Mouse (Mus musculus) T-helper 17 cell (primary cell): ENCODE data around the gene Sobp.

Experiments used
- in situ Hi-C, 2 experiments: fragments of 300-600 bp; cut with MboI, MseI; formaldehyde crosslinking; loops; 1 replicate in 1 of 2; 2 replicates in 1 of 2; pipeline ENCODE4 v1.15.1; 2025; ENCODE audit warnings: high pct_unique_total_duplicates in 2 of 2

Gene Sobp

DNA sequence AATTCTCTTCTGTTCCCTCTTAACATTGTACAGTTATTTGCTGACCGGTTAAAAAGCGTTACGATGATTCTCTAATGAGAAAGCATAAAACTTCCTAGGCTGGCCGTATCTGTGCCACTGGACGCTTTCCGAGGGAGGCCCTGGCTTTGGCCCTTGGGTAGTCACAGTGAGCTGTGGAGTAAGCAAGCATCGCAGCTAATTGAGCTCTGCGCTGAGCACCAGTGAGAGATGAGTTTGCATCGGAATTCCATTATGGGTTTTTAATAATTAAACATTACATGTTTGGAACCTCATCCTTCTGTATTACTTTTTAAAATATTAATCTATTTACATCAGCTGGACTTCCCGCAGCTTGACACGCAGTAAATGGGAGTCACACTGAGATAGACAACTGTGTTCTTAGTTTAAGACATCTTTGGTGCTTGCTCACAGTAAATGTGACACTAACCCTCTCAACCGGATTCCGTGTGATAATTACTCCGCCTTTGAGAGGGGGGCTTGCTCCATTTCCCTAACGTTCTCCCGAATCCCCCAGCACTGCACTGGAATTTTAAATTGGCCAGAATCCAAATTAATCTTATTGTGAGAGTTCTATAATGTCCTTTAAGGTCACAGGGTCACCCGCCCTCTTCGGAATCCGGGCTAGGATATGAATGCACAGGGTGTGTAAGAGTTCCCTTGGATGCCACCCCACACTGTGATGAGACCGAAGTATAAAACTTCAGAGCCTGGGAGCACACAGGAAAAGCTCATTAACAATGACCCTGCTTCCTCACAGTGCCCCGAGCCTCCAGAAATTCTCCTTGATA is 137.5 kb downstream of the Sobp start:
- in situ Hi-C loops = no loop called here

DNA sequence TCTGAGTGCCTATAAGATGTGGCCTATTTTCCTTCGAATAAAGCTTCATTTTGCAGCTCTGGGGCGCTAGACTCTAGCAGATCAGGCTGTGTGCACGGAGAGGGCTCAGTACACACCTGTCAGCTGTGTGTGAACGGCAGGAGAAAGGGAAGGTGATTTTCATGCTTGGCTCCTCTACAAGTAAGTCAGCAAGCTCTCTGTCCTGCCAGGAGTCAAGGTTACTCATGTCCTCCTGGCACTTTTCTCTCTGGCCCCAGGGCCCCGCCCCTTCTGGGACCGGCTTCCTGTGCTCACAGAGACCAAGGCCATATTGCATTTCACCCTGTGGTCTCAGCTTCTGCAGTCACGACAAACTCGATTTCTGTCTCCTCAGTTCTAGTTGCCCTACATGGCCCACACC is 138.8 kb downstream of the Sobp start:
- in situ Hi-C loops = no loop called here

DNA sequence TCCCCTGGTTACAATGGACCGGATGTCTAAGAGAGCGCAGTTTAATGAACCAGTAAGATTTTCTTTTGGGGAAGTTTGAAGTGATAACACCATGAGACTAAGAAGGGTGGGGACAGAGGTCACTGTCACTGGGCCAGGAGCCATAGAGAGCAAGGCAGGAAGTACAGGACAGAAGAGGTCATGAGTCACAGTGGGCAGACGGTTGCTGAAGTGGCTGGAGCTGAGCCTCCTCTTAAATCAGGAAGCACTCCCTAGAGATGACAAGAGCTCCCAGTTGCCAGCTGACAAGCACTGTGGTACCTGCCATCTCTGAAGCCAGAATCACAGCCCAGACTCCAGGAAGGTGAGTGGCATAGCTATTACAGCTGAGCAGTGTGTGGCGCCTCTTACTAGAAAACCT is 139.5 kb downstream of the Sobp start:
- in situ Hi-C loops = no loop called here

DNA sequence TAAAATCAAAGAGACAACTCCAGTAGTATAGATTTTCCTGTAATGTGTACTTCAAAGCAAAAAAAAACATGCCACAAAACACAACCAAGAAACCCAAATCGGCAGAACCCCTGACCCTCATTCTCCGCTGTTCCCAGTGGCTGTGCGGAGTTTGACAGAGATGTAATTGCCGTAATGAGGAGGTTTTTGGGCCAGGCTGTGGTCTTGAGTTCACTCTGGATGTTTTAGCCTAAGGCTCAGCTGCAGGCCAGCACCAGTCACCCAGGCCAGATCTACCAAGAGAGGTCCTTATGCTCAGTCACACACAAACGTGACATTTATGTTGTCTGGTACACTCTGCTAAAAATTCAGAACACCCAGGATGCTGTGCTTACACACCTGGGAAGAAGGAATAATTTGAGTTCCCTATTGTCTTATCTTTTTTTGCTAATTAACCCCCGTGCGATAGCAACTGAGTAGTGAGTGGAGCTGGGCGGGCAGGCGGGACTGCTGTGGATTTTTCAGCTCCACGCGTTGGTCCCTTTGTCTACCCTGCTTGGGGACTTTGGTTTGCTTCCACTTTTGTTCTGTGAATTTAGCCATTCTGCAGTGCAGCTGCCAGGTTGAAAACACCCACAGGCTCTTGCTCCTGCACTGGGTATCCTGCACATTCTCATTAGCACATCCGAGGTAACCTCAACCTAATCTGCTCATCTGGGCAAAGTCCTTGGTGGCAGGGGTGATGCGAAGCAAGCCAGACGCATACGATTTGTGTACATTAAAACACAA is 140.7 kb downstream of the Sobp start:
- in situ Hi-C loops = no loop called here

DNA sequence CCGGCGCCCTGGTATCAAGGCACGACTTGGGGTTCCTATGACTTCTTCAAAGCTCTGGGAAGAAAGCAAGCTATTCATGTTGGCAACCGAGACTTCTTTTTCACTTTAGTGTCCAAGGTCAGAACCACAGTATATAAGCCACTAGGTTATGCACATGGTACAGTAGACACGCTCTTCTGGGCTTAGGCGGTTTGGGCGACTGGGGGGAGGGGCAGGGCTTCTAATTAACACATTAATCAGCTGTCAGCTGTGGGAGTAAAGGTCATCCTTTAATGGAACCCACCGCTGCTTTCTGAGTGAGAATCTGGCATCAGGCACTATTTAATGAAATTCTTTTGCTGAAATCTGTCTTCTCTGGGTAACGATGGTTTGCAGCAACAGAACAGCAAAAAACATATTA is 147.3 kb downstream of the Sobp start:
- in situ Hi-C loops = no loop called here

DNA sequence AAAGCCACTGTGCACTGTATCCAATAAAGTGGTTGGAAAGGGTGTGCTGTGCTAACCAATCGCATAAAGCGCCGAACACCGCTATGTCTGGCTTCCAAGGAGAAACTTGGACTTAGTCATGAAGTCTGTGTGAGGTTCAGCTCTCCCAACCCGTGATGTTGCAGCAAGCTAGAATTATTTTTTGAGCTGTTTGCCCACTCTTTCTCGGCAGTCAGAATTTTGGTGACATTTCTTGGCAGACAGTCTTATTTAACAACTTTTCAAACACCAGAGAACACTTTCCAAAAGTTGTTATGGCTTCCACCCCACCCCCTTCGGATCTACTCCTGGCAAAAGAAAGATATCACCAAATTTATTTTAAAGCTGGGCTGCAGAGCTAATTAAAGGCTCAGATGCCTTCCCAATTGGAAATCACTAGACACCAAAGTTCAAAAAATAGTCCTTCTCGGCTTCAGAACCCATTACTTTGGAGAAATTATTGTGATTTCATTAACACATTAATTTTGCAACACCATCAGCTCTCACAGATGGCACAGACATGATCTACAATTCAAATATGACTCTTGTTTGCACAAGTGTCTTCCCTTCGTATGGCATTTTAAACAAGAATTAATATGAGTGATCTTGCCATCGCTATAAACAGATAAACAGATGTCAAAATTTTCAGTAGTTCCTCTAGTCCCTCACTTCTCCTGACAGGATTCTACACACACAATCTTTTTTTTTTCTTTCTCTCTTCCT is 150.7 kb downstream of the Sobp start:
- in situ Hi-C loops = no loop called here

DNA sequence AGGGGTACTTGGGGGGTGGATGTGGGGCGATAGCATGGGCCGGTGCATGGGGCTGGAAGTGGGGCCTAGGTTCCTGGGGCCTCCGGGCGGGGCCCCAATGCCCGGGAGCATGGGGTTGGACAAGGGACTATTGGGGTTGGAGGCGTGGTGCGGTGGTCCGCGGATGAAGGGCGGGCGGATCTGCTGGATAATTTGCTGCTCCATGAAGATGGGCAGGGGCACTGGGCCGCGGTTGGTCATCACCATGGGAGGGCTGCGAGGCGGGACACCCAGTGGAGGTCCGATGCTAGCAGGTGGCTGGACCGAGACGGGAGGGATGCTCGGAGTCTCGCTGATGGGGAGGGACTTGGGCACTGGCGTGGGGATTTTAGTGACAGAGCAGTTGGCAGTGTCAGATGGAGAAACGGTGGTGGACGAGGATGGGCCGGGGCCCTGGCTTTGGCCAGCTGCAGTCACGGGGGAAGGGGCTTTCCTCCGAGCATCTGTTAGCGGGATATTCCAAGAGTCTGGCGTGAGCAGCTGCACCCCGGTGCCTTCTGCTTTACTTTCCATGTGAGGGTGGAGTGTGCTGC is 152.1 kb downstream of the Sobp start:
- in situ Hi-C loops = no loop called here

DNA sequence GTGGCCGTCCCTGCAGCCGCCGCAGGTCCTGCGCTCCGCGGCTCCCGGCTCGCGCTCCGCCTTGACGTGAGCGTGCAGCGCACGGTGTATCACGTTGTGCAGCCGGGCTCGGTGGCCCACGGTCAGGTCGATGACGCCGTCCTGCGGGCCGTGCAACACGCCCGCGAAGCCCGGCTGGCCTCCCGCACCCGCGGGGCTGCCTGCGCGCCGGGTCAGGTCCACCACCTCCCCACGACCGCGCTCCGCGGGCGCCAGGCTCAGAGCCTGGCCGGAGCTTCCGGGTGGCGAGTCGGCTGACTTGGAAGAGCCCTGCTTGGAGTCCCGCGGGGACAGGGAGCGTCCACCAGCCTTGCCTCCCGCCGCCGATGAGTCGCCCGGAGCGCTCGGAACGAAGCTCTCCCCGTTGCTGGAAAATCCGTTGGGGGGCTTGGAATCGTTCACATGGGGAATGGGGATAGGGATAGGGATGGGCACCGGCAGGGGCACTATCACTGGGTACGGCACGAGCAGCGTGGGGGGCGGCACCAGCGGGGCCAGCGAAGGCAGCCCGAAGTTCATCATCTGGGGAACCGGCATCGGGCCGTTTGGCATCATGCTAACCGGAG is 152.7 kb downstream of the Sobp start:
- in situ Hi-C loops = no loop called here

DNA sequence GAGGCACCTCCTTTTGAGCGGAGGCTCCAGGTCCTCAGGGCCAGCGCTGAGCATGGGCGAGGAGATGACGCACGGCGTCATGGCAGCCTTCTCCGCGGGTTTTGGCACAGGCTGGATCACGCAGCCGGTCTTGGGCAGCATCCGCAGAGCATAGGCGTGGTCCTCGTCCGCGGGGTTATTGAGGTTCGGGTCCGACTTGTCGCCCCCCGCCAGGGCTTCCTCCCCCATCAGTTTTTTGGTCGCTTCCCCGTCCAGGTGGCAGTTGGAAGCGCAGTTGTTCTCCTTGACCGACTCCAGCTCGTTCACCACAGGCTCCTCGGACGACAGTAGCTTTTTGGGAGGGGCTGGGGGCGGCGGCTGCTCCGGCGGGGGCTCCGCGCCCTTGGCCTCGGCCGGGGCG is 153.3 kb downstream of the Sobp start:
- in situ Hi-C loops = no loop called here

DNA sequence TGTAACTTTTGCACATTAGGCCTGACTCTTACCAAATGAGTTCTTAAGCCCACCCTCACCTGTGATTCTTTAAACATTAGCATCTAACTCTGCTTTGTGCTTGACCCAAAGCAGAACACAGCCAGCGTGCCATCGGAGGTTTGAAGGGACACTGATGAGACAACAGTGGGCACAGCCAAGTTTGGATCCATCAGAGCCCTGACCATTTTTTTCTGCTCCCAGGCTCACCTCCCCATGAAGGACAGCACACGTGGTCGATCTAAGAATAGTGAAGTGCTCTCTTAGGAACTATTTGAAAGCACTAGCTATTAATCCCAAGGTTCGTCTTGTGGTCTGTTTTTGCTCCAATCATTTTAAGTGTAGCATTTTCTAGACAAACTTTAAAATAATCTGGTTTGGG is 159.5 kb downstream of the Sobp start:
- in situ Hi-C loops = no loop called here

DNA sequence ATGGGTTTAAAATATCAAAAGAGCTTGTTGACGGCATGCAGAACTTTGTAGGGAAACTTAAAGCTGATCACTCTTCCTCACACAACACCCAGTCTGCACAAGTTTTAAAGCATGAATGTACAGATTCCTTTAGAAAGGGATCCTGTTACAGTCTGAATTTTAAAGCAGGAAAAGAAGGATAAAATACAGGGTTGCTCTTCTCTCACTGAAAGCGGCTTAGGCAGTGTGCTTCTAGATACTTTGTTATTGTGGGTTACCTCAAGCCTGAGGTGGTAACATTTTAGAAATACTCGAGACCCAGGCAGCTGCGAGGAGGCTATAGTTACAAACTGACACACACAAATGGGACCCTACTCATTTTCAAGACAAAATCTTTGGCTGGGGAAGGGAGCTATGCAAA is 160.0 kb downstream of the Sobp start:
- in situ Hi-C loops = no loop called here

DNA sequence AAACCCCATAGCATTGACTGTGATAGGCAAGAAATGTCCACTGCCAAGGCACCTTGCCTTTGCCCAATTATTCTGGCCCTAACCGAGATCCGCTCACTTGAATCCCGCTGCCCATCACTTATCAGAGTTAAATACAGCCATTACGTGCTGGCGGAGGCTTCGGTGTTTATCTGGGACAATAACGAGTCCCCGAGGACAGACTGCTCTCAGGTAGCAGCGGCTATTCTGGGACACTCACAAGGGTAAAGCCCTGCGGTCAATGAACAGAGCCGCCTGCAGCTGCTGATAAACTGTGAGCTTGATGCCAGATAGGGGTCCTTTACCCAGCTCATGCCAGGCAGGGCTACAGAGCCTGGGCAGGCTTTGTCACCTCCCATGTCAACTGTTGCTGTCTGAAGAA is 166.2 kb downstream of the Sobp start:
- in situ Hi-C loops = no loop called here

DNA sequence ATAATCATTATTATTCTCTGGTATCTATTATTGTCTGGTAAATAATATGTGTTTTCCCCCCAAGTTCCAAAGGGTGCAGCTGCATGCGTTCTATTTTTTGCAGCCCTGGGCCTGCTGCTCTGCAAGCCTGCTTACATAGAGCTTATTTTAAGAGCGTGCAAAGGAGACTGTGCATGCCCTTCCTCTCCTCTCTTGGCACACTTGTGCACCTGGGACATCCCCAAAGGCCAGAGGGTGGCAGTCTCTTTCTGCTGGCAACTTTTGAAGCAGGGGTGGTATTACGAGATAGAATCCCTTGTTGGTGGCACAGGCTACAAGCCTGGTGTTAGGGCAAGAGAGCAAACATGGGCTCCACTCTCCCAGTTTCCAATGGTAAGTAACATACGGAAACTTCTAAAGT is 167.8 kb downstream of the Sobp start:
- in situ Hi-C loops = no loop called here

DNA sequence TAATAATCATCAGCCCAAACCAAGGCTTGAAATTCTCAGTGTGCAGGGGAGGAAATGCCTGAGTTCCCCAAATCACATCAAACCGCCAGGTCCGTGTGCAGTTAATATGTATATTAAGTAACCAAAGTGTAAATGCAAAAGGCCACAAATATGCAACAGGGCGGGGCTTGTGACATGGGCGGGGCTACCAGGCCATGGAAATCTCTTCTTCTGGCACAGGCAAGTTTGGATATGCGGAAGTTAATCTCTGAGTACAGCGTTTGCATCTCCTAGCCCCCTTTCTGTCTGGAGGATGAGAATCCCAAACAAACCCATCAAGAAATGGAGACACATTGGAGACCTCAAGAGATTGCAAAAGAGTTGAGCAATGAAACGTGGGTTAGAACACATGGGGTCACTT is 168.7 kb downstream of the Sobp start:
- in situ Hi-C loops = no loop called here

DNA sequence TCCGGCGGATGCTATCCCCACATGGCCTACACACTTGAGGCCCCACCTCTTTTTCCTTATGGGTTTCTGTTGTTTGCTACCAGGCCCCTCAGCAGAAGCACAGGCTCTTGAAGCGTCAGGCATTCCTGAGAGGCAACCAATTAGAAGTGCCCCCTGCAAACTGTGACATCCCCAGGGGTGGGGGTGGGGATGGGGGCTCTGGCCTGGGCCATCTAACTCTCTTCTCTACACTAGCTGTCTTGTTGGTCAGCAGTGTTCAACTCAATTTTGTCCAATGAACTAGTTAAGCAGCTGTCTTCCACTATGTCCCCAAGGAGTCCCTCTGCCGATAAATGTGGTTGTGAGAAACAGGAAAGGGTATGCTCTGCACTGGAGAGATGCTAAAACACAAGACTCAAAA is 169.3 kb downstream of the Sobp start:
- in situ Hi-C loops = no loop called here

DNA sequence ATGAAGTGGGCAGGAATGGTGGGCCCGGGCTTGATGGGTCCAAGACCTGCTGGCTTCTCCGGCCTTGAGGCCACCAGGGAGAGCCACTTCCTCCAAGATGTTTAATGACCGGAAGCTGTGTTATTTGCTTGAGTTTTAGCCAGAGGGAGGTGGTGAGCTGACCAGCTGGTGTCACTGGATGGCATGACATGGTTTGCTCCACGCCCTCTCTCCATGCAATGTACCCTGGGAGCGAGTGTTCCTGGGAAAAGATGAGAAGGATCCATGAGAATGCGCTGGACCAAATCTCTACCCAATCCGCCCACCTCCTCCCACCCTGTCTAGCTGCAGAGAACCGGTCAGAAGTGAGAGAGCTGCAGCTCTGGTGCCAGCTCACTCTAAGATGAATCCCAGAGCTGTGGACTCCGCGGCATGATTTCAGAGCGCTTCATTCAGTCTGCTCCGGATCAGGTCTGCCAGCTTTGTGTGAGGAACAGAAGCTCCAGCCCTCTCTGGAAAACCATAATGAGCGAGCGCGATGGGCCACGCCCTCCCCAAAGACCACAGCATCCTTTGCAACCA is 170.1 kb downstream of the Sobp start:
- in situ Hi-C loops = no loop called here

DNA sequence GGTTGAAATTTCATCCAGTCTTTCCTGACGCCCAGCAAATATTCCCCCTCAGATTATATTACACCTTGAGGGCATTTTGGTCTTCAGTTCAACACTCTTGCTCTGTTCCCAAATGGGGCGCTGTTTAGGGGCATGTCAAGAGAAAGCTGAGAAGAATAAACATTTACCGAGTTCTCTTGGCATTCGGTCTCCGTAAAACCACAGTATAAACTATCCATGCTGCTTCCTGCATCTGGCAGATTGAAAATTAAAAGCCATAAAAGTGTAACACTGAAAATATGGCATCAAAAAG is 170.9 kb downstream of the Sobp start:
- in situ Hi-C loops = no loop called here

DNA sequence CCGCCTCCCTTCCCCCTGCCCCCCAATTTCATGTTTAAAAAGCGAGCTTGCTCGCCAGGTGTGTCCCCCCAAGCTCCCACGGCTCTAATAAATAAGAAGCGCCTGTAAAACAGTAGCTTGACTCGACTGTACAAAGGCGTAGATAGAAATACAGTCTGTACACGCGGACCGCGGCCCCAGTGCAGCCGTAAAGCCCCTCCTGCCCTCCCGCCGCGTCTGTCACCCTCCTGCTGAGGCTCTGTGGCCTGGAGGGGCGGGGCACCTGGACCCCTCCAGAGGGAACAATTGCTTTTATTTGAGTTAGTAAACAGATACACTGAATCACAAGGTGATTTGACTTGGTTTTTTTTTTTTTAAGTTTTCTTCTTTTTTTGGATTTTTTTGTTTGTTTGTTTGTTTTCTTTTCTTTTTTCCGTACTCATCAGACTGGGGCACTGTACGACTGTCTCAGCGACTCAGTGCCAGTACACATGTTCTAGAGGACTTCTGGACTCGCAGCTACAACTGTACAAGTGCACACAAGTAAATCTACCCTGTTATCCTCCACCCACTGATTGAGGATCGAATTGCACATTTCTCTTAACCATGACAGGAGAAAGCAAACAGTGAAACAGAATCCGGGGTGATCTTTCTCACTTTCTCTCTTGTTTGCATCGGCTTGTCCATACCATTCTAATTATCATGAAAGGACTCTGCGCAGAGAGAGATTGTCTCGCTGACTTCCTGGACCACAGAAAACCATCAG is 171.4 kb downstream of the Sobp start:
- in situ Hi-C loops = no loop called here

DNA sequence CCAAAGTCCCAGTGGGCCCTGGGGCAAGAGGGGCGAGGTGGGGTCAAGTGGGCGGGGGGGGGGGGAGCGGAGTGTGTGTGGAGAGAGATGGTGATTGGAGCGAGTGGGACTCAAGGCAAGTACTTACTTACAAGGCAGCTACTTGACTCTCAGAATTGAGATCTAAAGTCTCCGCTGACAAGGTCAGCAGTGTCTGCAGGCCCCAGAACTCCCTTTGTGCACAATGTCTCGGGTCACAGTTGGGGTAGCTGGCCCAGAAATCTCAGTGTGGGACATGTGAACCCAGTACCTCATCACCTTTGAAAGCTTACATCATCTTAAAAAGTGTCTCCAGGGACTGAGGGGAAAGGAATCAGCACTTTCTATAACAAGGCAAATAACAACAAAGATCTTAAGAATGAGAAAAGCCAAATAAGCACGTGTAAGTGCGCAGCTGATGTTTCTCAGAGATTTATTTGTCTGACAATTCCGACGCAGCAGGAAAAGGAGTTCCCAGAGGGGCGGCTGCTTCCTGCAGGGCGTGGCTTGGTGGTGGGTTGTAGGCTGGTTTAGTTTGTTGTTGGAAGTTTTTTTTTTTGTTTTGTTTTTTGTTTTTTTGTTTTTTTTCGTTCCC is 172.2 kb downstream of the Sobp start:
- in situ Hi-C loops = no loop called here

DNA sequence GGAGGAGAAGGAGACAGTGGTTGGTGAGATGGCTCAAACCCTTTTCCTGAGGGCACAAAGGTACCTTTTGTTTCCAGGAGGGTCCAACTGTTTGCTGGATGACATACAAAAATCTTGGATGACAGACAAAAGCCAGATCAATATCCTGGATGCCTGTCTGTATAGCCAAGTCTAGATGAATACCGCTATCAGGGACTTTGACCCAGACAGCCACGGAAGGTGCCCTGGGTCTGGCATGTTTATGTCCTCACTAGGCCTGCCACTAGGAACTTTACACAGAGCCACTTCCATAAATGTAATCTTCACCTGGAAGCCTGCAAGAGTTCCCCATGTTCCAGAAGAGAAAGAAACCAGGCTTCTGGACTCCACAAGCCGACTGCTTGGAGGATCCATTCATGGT is 172.9 kb downstream of the Sobp start:
- in situ Hi-C loops = no loop called here
